Mouse (Mus musculus): ENCODE measurements at regions not wholly inside any gene's neighbourhood (a gene's known extent, or its start where the extent isn't known, plus 50 kb on each side); places are given as distances from the start of the nearest gene placed in this dataset.

DNA sequence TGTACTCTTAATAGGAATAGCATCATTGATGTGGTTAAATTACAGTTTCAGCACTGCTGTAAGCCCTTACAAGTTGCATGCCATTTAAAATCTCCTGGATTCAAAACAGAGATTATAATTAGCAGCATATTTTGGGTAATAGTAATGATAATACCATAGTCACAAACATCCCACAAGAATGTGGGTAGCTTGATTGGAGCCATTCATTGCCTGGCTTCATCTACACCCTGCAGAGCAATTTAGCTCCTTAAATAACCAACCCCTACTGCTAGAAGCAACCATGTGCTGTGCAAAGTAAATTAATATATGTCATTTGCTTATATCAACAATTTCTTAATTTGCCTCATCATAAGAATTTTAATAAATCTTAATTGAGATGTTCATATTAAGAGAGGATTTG, 984.1 kb downstream of the Fscb start:
- TF ChIP-seq CTCF (IDR thresholded peaks at IDR 0.05; ENCODE audit: insufficient read depth, low read length), result no peak
- no peak for TF ChIP-seq POLR2A (IDR thresholded peaks at IDR 0.05; ENCODE audit: borderline replicate concordance, extremely low read depth, low read depth, low read length)
